Mouse (Mus musculus): ENCODE results near the gene Ptbp3.

Gene Ptbp3

GRCm38 (mm10) chr4:59426429-59426828, 122.7 kb downstream of the Ptbp3 start:
- no peak for DNase-seq

- no peak for DNase-seq
Measured at GRCm38 (mm10) chr4:59422808-59423207, 126.4 kb downstream of the Ptbp3 start.

- no peak for DNase-seq
Measured at GRCm38 (mm10) chr4:59422025-59422783, 127.0 kb downstream of the Ptbp3 start.

Data from cerebellum, adult 11-12 months (tissue).